Mouse (Mus musculus) lung, postnatal 0 days (tissue): Measurements from ENCODE around the gene Pmvk. TPM values are rescaled to one million over a fixed set of nuclear protein-coding genes. Genes with fewer than 3 reads are reported as not detected.
A peak's percentile ranks its signal among the peaks of the same experiment; 100 is the strongest.

Experiments used
- ATAC-seq: fragments of 200-750 bp; cut with Nextera tagmentation; 2 replicates; pipeline ENCODE4 v1.8.0; 2017; ENCODE audit warnings: moderate library complexity
- DNase-seq: peaks from one replicate; pipeline ENCODE4 v3.0.0-alpha.2; 2016; ENCODE audit warnings: low spot score
- H3K27ac ChIP-seq: fragments of 300-500 bp; sonication (generic); 2 replicates; pipeline ENCODE4 v1.5.1; 2014; ENCODE audit warnings: antibody characterized with exemption, mild to moderate bottlenecking, low read length, mixed read lengths
- H3K27me3 ChIP-seq: fragments of 300-500 bp; sonication (generic); replicated peaks from 2 replicates; pipeline ENCODE4 v1.6.1; 2014; ENCODE audit warnings: low read length, mixed read lengths; ENCODE audit not compliant: insufficient read depth
- H3K36me3 ChIP-seq: fragments of 300-500 bp; sonication (generic); 2 replicates; pipeline ENCODE4 v1.6.1; 2014; ENCODE audit warnings: low read length, mixed read lengths; ENCODE audit not compliant: insufficient read depth
- H3K4me1 ChIP-seq: fragments of 300-500 bp; sonication (generic); 2 replicates; pipeline ENCODE4 v1.6.1; 2014; ENCODE audit warnings: antibody characterized with exemption, low read depth, low read length, mixed read lengths; ENCODE audit not compliant: insufficient read depth
- H3K4me2 ChIP-seq: fragments of 300-500 bp; sonication (generic); replicated peaks from 2 replicates; pipeline ENCODE4 v1.6.1; 2014; ENCODE audit warnings: low read depth, mild to moderate bottlenecking, low read length, moderate library complexity, mixed read lengths
- H3K4me3 ChIP-seq: fragments of 300-500 bp; sonication (generic); 2 replicates; pipeline ENCODE4 v1.5.1; 2014; ENCODE audit warnings: low read depth, low read length
- H3K9ac ChIP-seq: fragments of 300-500 bp; sonication (generic); replicated peaks from 2 replicates; pipeline ENCODE4 v1.6.1; 2014; ENCODE audit warnings: low read depth, mild to moderate bottlenecking
- H3K9me3 ChIP-seq: fragments of 300-500 bp; sonication (generic); 2 replicates; pipeline ENCODE4 v1.6.1; 2016; ENCODE audit warnings: low read length, mixed read lengths
- CTCF ChIP-seq: IDR thresholded peaks from 2 replicates; pipeline ENCODE4 v1.5.1; 2016; ENCODE audit warnings: antibody characterized with exemption, mild to moderate bottlenecking
- EP300 ChIP-seq: IDR thresholded peaks from 2 replicates; pipeline ENCODE4 v1.6.1; 2016; ENCODE audit warnings: antibody characterized with exemption, mild to moderate bottlenecking, control low read depth
- WGBS: fragments of 180-500 bp; shearing (Covaris S2); extraction: QIAGEN DNeasy Blood & Tissue Kit; methylation state at CpG from one replicate; pipeline ENCODE4 v1.1.7; 2014; 5-methylcytosine and 5-hydroxymethylcytosine counted together
- polyA plus RNA-seq: library from polyadenylated mRNA; unstranded; fragments of >200 nt; fragmentation: Nextera tagmentation; extraction: Ambion mirVana; gene quantifications from 2 replicates; pipeline ENCODE4 v1.2.1, GENCODE M21; 2015

Pmvk gene
- polyA plus RNA-seq, 1 experiment from 2014 or later: 96.6 TPM

DNA sequence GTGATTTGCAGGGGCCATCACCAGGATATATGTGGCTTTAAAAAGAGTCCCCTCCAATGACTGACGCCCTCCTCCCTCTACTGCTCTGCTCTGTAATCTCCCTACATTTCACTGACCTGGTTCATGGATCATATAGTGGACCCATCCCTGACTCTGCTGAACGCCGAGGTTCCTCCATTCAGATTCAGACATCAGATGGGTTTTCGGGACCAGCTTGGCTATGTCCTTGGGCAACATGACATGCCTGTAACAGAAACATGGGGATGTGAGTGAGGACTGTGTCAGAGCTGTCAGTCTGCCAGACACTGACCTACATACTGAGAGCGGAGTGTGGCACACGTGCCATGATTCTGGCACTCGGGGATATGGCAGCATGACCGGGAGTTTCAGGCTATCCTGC is 38.2 kb upstream of the Pmvk start:
- H3K9ac ChIP-seq: no peak overlapping the region
- ATAC-seq (no peak), DNase-seq (no peak)
- no peak overlapping the region for H3K27ac ChIP-seq
- no peak for TF ChIP-seq EP300
- no peak for TF ChIP-seq CTCF
- H3K4me1 ChIP-seq: peaks cover 7% of the 10 kb centered on the region; the same call in 1 of the 2 replicates
- H3K9me3 ChIP-seq: no peaks in the 10 kb centered on the region
- H3K4me2 ChIP-seq: no peak overlapping the region
- 97% methylated on average over 8 of the region's 8 CpGs for WGBS
- H3K4me3 ChIP-seq: no peak overlapping the region
- no peaks in the 10 kb centered on the region for H3K27me3 ChIP-seq
- H3K36me3 ChIP-seq: no peaks in the 10 kb centered on the region

DNA sequence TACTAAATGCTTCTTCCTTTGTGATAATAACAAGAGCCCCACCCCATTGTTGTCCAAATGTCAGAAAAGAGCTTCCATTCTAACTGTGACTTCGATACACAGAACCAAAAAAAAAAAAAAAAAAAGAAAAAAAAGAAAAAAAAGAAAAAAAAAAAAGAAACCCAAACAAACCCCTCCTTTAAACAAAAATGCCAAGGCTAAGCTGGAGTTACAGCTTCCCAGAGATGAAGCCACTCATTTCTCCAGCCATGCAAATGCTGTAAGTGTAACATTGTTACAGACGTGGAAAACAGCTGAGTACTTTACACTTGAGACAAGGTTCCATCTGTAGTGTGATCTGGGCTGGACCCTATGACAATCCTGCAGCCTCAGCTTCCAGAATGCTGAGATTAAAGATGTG is 37.2 kb upstream of the Pmvk start:
- TF ChIP-seq CTCF (no peak), EP300 (no peak)
- WGBS: 12% methylated on average over 2 of the region's 2 CpGs
- no peak overlapping the region for H3K9ac ChIP-seq

DNA sequence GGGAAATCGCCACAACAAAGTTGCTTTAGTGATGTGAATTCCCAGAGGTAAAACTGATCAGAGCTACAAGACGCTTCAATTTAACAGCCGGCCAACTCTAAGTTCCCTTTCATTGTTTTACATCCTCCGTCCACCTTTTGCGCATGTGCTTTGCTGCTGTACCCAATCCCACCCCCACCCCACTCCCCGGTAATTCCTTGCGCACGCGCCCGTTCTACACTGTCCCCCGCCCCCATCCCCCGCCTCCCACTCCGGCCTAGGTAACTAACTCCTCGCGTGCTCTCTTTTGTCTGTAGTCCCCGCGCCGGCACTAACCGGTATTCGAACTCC is 36.5 kb upstream of the Pmvk start:
- Histone ChIP-seq H3K27ac (peak overlapping the region; percentile 38; the same call in 1 of the 2 replicates), H3K27me3 (no peaks in the 10 kb centered on the region), H3K9ac (no peak overlapping the region), H3K4me3 (peak overlapping the region; percentile 71), H3K4me2 (peak overlapping the region; percentile 87), H3K9me3 (no peaks in the 10 kb centered on the region), H3K36me3 (no peaks in the 10 kb centered on the region), H3K4me1 (peaks cover 15% of the 10 kb centered on the region; the same call in 1 of the 2 replicates)
- WGBS: 1% methylated on average over 20 of the region's 20 CpGs
- ATAC-seq (no peak), DNase-seq (no peak)
- TF ChIP-seq CTCF: no peak
- TF ChIP-seq EP300: no peak

More for the DNA sequence above, 37.2 kb upstream of the Pmvk start:
- Histone ChIP-seq H3K4me2 (peak overlapping the region; percentile 87), H3K27ac (no peak overlapping the region), H3K36me3 (no peaks in the 10 kb centered on the region), H3K4me3 (peak overlapping the region; percentile 71; the same call in 1 of the 2 replicates), H3K27me3 (no peaks in the 10 kb centered on the region), H3K9me3 (no peaks in the 10 kb centered on the region), H3K4me1 (peaks cover 14% of the 10 kb centered on the region; the same call in 1 of the 2 replicates)
- DNase-seq: no peak
- ATAC-seq: no peak

DNA sequence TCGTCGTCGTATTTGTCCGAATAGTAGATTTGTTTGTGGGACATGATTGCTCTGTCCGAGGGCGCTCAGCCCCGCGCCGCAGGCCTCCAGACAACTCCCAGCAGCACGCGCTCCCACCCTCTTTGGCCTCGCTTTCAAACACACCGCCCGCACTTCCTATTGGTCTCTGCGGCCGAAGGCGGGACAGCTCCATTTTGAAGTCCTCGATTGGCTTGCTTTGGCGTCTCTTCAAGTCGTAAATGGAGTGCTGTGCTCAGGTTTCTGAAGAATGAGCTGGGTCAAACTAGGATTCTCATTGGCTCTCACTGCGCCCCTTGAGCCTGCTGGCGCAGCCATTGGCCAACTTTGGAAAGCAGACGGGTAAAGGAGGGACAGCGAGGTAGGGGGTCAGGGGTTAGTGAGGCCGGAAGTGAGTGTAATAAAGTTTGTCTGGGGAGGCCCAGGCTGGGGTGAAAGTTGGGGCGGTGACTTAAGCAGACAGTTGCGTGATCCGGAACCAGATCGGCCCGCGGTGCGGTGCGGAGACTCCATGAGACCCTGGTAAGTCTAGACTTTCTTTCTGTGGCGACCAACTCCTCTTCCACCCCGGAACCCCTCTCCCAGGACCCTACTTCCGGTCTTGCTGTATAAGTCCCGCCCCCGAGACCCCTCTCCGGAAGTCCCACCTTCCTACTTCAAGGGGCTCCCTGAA is 36.0 kb upstream of the Pmvk start, which contains the start of the genes Cks1b and Shc1:
Cks1b (minus strand) TSS at position 214 of the 691 bp plus-strand sequence.
Shc1 (plus strand) TSS at position 274 of the 691 bp plus-strand sequence.
- peaks cover 15% of the 10 kb centered on the region; the same call in 1 of the 2 replicates for H3K4me1 ChIP-seq
- ATAC-seq: peak; percentile 91
- H3K4me2 ChIP-seq: peak within 1 kb of the TSS; percentile 87

DNA sequence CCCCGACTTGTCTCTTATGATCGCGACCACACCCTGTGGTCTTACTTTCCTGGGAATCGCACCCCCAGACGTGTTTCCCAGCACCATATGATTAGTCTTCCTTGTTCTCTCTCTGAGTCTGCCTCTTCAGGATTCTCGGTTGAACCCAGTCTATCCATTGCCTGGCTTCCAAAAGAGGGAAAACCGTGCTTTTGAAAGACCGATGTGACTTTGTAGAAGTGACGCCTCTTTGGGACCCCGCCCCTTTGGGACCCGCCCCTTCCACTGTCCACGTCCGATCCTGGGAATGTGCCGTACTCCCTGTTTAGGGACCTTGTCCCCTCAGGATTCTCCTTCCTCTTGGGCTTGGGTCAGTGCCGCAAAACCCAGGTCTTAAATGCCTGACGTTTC is 35.5 kb upstream of the Pmvk start:
- DNase-seq (peak; percentile 96), ATAC-seq (peak; percentile 49)
- TF ChIP-seq EP300: peak; percentile 68; the same call in 1 of the 2 replicates
- TF ChIP-seq CTCF: no peak
- Histone ChIP-seq H3K36me3 (0 out of 2 replicates have a peak, but pooled peaks cover 7% of the 10 kb centered on the region), H3K9ac (peak overlapping the region; percentile 77), H3K4me3 (peak overlapping the region; percentile 71), H3K27ac (peak overlapping the region; percentile 99), H3K4me2 (peak overlapping the region; percentile 87), H3K4me1 (peaks cover 15% of the 10 kb centered on the region; the same call in 1 of the 2 replicates), H3K27me3 (no peaks in the 10 kb centered on the region), H3K9me3 (no peaks in the 10 kb centered on the region)
- WGBS: under 1% methylated on average over 16 of the region's 16 CpGs

More for the DNA sequence above, 36.0 kb upstream of the Pmvk start, which contains the start of the genes Cks1b and Shc1:
- peak; percentile 100 for DNase-seq
- Histone ChIP-seq H3K36me3 (0 out of 2 replicates have a peak, but pooled peaks cover 2% of the 10 kb centered on the region), H3K4me3 (peak within 1 kb of the TSS; percentile 71), H3K9me3 (no peaks in the 10 kb centered on the region), H3K27ac (peak within 1 kb of the TSS; percentile 99), H3K27me3 (no peaks in the 10 kb centered on the region), H3K9ac (peak within 1 kb of the TSS; percentile 77)
- TF ChIP-seq EP300: no peak
- TF ChIP-seq CTCF: no peak
- WGBS: 0% methylated on average over 39 of the region's 39 CpGs

DNA sequence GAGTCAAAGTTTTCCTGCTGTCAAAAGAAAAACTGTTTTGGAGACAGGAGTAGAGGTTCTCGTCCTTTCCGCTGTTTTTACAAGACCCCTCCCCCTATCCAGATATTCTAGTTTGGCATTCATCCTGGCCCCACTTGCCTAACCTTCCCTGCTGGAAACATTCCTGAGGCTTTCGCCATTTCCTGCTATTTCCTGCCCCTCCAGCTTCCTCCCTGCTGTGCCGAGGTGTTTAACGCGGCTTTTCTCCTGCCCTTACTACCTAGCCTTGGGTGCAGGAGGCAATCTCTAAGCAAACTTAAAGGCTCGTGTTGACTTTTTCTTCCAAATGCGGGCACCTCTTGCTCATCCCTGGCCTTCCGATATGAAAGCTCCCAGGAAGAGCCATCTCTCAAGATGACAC is 34.8 kb upstream of the Pmvk start:
- no peak for TF ChIP-seq CTCF
- peak; percentile 84 for TF ChIP-seq EP300
- Histone ChIP-seq H3K27ac (peak overlapping the region; percentile 99), H3K4me1 (peaks cover 15% of the 10 kb centered on the region; the same call in 1 of the 2 replicates), H3K4me3 (peak overlapping the region; percentile 71), H3K9ac (peak overlapping the region; percentile 77), H3K4me2 (peak overlapping the region; percentile 87), H3K27me3 (no peaks in the 10 kb centered on the region), H3K9me3 (no peaks in the 10 kb centered on the region), H3K36me3 (0 out of 2 replicates have a peak, but pooled peaks cover 9% of the 10 kb centered on the region)
- DNase-seq (peak; percentile 96), ATAC-seq (peak; percentile 30)
- WGBS: under 1% methylated on average over 9 of the region's 9 CpGs
